Mouse (Mus musculus) forebrain, embryonic 10.5 days (tissue): ENCODE data around the gene Gm17324. TPM values are rescaled to one million over a fixed set of nuclear protein-coding genes. Genes with fewer than 3 reads are reported as not detected.

Experiments used
- DNase-seq: peaks from one replicate; pipeline ENCODE4 v3.0.0-alpha.2; 2017; ENCODE audit warnings: low spot score; ENCODE audit errors: extremely low spot score
- H3K27ac ChIP-seq: fragments of 300-500 bp; sonication (generic); 2 replicates; pipeline ENCODE4 v1.5.1; 2016; ENCODE audit warnings: mild to moderate bottlenecking
- H3K27me3 ChIP-seq: fragments of 300-500 bp; sonication (generic); 2 replicates; pipeline ENCODE4 v1.6.1; 2016; ENCODE audit warnings: mild to moderate bottlenecking; ENCODE audit not compliant: poor library complexity, severe bottlenecking
- H3K36me3 ChIP-seq: fragments of 300-500 bp; sonication (generic); replicated peaks from 2 replicates; pipeline ENCODE4 v1.6.1; 2016; ENCODE audit warnings: mild to moderate bottlenecking, moderate library complexity
- H3K4me1 ChIP-seq: fragments of 300-500 bp; sonication (generic); 2 replicates; pipeline ENCODE4 v1.6.1; 2016
- H3K4me3 ChIP-seq: fragments of 300-500 bp; sonication (generic); 2 replicates; pipeline ENCODE4 v1.5.1; 2016; ENCODE audit warnings: mild to moderate bottlenecking, moderate library complexity
- H3K9me3 ChIP-seq: fragments of 300-500 bp; sonication (generic); 2 replicates; pipeline ENCODE4 v1.6.1; 2016; ENCODE audit warnings: mild to moderate bottlenecking, moderate library complexity
- WGBS: fragments of 180-500 bp; shearing (Covaris S2); methylation state at CpG from one replicate; pipeline ENCODE4 v1.1.7; 2016; 5-methylcytosine and 5-hydroxymethylcytosine counted together
- polyA plus RNA-seq: library from polyadenylated mRNA; unstranded; fragments of >200 nt; fragmentation: Nextera tagmentation; extraction: Ambion mirVana; gene quantifications from 2 replicates; pipeline ENCODE4 v1.2.1, GENCODE M21; 2016

Gene Gm17324
- polyA plus RNA-seq, 1 experiment from 2014 or later = 0.88 TPM

- Histone ChIP-seq H3K4me3 (peak overlapping the region; percentile 100), H3K27me3 (peaks cover 49% of the 10 kb centered on the region), H3K36me3 (peaks cover 24% of the 10 kb centered on the region), H3K4me1 (peaks cover 20% of the 10 kb centered on the region), H3K27ac (peak overlapping the region; percentile 93), H3K9me3 (0 out of 2 replicates have a peak, but pooled peaks cover 3% of the 10 kb centered on the region)
- WGBS = 26% methylated on average over 9 of the region's 9 CpGs
- no peak for DNase-seq
These were observed 997 bp downstream of the Gm17324 start for GRCm38 (mm10) chr9:78447606-78447972.

DNA sequence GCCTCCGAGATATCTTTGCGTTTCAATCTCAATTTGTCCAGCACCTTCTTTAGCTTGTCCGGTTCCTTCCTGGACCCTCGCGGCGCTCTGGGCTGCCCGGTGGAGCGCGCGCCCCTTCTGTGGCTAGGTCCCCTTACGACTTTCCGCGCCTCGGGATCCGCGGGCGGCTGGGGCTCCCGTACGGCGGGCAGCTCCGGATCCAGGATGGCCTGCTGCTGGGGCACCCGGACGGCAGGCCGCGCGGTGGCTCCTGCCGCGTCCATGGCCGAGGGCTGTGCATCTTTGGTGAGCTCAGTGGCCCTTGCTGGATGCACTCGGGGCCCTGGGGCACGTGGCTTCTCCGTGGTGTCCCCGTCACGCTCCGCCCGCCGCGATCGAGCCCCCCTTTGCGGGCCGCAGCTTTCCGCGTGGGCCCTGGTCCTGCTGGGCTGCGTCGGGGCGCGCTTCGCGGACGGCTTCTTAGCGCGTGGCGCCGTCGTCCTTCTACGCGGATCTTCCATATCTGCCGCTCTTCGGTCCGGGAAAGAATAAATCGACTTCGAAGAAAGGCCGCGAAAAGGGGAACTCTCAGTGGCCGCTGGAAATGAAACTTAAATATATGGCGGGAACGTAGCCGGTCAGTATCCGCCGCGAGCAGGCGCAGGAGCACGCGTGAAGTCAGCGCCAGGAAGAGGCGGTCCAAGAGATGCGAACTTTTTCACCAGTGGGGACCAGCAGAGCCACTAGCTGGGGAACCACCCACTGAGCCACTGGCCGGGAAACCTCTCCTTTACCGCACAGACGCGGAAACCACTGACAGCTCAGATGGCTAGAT lies 5.8 kb downstream of the Gm17324 start, which contains the start of gene Cgas:
Gene Cgas (minus strand): TSS at position 659 of the 814 bp plus-strand sequence.
- peak within 1 kb of the TSS; percentile 52 for H3K4me3 ChIP-seq
- peak within 1 kb of the TSS; percentile 70; the same call in 1 of the 2 replicates for H3K27ac ChIP-seq
- WGBS = 1% methylated on average over 81 of the region's 81 CpGs
- H3K4me1 ChIP-seq = peaks cover 12% of the 10 kb centered on the region
- 0 out of 2 replicates have a peak, but pooled peaks cover 3% of the 10 kb centered on the region for H3K9me3 ChIP-seq
- no peaks in the 10 kb centered on the region for H3K36me3 ChIP-seq
- peaks cover 89% of the 10 kb centered on the region for H3K27me3 ChIP-seq
- DNase-seq = peak; percentile 45

- WGBS = 7% methylated on average over 9 of the region's 9 CpGs
- H3K4me1 ChIP-seq = peaks cover 9% of the 10 kb centered on the region
- 0 out of 2 replicates have a peak overlapping the region, but pooled peaks have one; percentile 70 for H3K27ac ChIP-seq
- H3K36me3 ChIP-seq = no peaks in the 10 kb centered on the region
- 0 out of 2 replicates have a peak, but pooled peaks cover 3% of the 10 kb centered on the region for H3K9me3 ChIP-seq
- no peak for DNase-seq
- peaks cover 86% of the 10 kb centered on the region for H3K27me3 ChIP-seq
- H3K4me3 ChIP-seq = peak overlapping the region; percentile 52
These were observed 6.4 kb downstream of the Gm17324 start for GRCm38 (mm10) chr9:78442237-78442578.

GRCm38 (mm10) chr9:78439426-78439825 lies 9.2 kb downstream of the Gm17324 start:
- DNase-seq = no peak
- Histone ChIP-seq H3K27ac (no peak overlapping the region), H3K9me3 (no peaks in the 10 kb centered on the region), H3K36me3 (no peaks in the 10 kb centered on the region), H3K4me1 (peaks cover 9% of the 10 kb centered on the region), H3K4me3 (no peak overlapping the region), H3K27me3 (peaks cover 58% of the 10 kb centered on the region)
- WGBS = 66% methylated on average over 5 of the region's 5 CpGs

DNA sequence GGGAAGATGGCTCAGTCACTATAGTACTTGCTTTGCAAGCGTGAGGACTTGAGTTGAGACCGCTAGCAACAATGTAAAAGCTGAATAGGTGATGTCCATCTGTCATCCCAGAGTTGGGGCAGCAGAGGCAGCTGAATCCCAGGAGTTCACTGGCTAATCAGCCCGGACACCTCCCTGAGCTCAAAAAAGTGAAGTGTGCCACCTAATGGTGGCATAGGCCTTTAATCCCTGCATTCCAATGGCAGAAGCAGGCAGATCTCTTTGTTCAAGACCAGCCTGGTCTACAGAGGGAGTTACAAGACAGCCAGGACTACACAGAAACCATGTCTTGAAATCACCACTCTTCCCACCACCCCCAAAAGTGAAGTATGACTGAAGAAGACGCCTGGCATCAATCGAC lies 16.1 kb downstream of the Gm17324 start:
- Histone ChIP-seq H3K4me1 (peaks cover 5% of the 10 kb centered on the region), H3K9me3 (no peaks in the 10 kb centered on the region), H3K27me3 (peaks cover 21% of the 10 kb centered on the region), H3K4me3 (no peak overlapping the region), H3K36me3 (no peaks in the 10 kb centered on the region), H3K27ac (no peak overlapping the region)
- whole genome bisulfite sequencing = 95% methylated on average over 5 of the region's 5 CpGs
- no peak for DNase-seq

GRCm38 (mm10) chr9:78430486-78430885 lies 18.1 kb downstream of the Gm17324 start:
- Histone ChIP-seq H3K27me3 (peaks cover 23% of the 10 kb centered on the region; the same call in 1 of the 2 replicates), H3K4me3 (no peak overlapping the region), H3K9me3 (no peaks in the 10 kb centered on the region), H3K36me3 (no peaks in the 10 kb centered on the region), H3K27ac (no peak overlapping the region), H3K4me1 (peaks cover 7% of the 10 kb centered on the region)
- no peak for DNase-seq
- 84% methylated on average over 6 of the region's 6 CpGs for WGBS

GRCm38 (mm10) chr9:78429551-78429950 lies 19.0 kb downstream of the Gm17324 start:
- Histone ChIP-seq H3K4me3 (no peak overlapping the region), H3K36me3 (no peaks in the 10 kb centered on the region), H3K27ac (no peak overlapping the region), H3K27me3 (peaks cover 23% of the 10 kb centered on the region; the same call in 1 of the 2 replicates), H3K9me3 (no peaks in the 10 kb centered on the region), H3K4me1 (peaks cover 7% of the 10 kb centered on the region)
- DNase-seq = no peak
- WGBS = 64% methylated on average over 2 of the region's 2 CpGs

DNA sequence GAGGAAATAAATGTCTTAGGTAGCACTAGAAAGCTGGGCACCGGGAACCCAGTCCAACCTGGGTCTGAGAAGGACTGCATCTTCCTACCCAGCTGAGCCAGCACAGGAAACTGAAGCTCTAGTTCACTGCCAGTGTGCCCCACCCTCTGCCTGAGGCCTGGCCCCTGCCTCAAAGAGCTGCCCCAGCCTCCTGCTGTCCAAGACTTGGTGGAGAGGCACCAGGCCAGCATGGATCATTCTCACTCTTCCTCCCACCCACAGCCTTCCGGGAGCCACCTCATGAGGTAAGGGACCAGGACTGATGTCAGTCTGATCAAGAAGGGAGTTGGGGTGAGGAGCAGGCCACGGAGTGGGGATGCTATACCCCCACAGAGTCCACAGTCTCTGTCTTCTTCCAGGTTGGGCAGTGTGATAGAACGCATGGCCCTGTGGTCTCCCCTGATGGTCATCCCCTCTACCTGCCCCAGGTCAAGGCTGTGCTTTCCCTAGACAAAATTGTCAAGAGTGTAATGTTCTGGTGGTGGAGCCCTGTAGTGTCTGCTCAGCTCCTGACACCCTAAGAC lies 19.6 kb downstream of the Gm17324 start:
- Histone ChIP-seq H3K9me3 (no peaks in the 10 kb centered on the region), H3K4me1 (peaks cover 7% of the 10 kb centered on the region), H3K36me3 (no peaks in the 10 kb centered on the region), H3K27me3 (peaks cover 23% of the 10 kb centered on the region; the same call in 1 of the 2 replicates), H3K27ac (no peak overlapping the region), H3K4me3 (no peak overlapping the region)
- 79% methylated on average over 4 of the region's 4 CpGs for WGBS
- DNase-seq = no peak

DNA sequence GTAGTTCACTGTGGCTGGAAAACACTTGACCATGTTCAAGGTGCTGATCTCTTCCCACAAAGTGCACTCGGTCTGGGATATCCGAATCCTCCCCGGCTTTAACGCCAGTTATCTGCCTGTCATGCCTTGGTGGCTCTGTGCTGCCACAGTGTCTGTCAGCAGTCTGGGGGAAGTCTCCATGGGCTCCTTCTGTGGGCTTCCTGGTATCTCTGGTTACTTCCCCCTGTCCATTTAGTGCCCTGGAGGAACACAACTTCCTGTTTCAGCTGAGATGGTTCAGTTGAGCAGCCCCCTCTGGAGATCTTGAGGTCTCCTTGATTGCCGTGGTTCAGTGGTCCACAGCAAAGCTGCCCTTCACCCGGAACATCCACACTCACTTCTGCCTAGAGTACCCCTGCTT lies 20.4 kb downstream of the Gm17324 start:
- Histone ChIP-seq H3K36me3 (no peaks in the 10 kb centered on the region), H3K27me3 (peaks cover 23% of the 10 kb centered on the region; the same call in 1 of the 2 replicates), H3K4me1 (peaks cover 7% of the 10 kb centered on the region), H3K9me3 (no peaks in the 10 kb centered on the region), H3K4me3 (no peak overlapping the region), H3K27ac (no peak overlapping the region)
- 83% methylated on average over 6 of the region's 6 CpGs for WGBS
- no peak for DNase-seq

DNA sequence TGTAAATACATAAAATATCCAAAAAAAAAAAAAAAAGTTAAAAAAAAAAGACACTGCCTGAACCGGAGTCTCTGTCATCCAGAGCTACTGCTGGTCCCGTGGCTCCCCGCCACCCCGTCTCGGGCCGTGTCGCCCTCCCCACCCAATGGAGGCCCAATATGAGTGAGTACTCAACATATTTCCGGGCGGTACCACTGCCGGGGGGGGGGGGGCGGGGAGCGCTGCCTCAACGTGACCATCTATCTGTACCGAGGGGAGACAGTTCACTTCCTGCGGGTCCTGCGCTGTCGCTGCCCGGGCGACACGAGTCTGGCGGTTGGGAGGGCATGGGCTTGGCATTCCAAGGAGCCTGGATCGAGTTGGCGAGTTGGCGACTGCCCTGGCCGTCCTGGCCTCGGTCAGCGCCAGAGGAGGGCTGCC lies 21.2 kb downstream of the Gm17324 start:
- 34% methylated on average over 27 of the region's 27 CpGs for WGBS
- Histone ChIP-seq H3K4me1 (peaks cover 7% of the 10 kb centered on the region), H3K27ac (peak overlapping the region; percentile 36; the same call in 1 of the 2 replicates), H3K4me3 (peak overlapping the region; percentile 44), H3K36me3 (no peaks in the 10 kb centered on the region), H3K27me3 (peaks cover 23% of the 10 kb centered on the region; the same call in 1 of the 2 replicates), H3K9me3 (no peaks in the 10 kb centered on the region)
- DNase-seq = no peak

GRCm38 (mm10) chr9:78401596-78401995 lies 47.0 kb downstream of the Gm17324 start:
- no peak overlapping the region for H3K4me3 ChIP-seq
- no peaks in the 10 kb centered on the region for H3K9me3 ChIP-seq
- DNase-seq = no peak
- H3K27me3 ChIP-seq = peaks cover 27% of the 10 kb centered on the region
- 92% methylated on average over 7 of the region's 7 CpGs for whole genome bisulfite sequencing
- no peaks in the 10 kb centered on the region for H3K36me3 ChIP-seq
- no peak overlapping the region for H3K27ac ChIP-seq
- no peaks in the 10 kb centered on the region for H3K4me1 ChIP-seq

DNA sequence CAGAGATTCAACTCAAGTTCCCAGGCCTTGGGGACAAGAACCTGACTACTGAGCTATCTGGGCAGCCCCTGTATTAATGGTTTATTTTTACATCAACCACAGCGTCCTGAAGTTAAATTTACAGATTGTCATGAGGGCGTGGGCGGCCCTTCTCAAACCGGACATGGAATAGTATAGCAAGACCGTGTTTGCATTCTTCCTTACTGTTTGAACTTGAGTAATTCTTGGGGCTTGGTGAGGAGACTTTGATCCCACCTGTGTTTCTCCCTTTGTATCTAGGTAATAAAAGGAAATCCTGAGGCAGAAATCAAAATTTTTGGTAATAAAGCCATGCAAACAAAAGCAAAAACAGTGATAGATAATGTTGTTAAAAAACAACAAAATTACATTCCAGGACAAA lies 48.0 kb downstream of the Gm17324 start:
- Histone ChIP-seq H3K27me3 (peaks cover 37% of the 10 kb centered on the region), H3K27ac (no peak overlapping the region), H3K4me3 (no peak overlapping the region), H3K36me3 (no peaks in the 10 kb centered on the region), H3K4me1 (peaks cover 7% of the 10 kb centered on the region), H3K9me3 (no peaks in the 10 kb centered on the region)
- DNase-seq = no peak
- WGBS = 88% methylated on average over 5 of the region's 5 CpGs
